Mouse (Mus musculus) effector memory CD4-positive, alpha-beta T cell, adult 5 months (primary cell): ENCODE measurements around the gene Gria2. TPM values are rescaled to one million over a fixed set of nuclear protein-coding genes. Genes with fewer than 3 reads are reported as not detected.

ENCODE experiments used
- polyA plus RNA-seq: library from polyadenylated mRNA; unstranded; fragments of 100-300 nt; shearing (Covaris generic); gene quantifications from one replicate; pipeline ENCODE4 v1.2.1, GENCODE M21; 2017

Gene Gria2
- polyA plus RNA-seq, result not detected

GRCm38 (mm10) chr3:80802596-80803081 is at the start of gene Gria2:
TSS of gene Gria2 (minus strand) at chr3:80802835.

Other genes starting within 250 kb of the Gria2 start
- gene Glrb, start 110.8 kb upstream of the Gria2 start, polyA plus RNA-seq, result not detected
- not detected for gene Pdgfc, start 233.6 kb upstream of the Gria2 start, polyA plus RNA-seq